Mouse (Mus musculus) forebrain, embryonic 14.5 days (tissue): ENCODE results near the gene Akna. TPM values are rescaled to one million over a fixed set of nuclear protein-coding genes. Genes with fewer than 3 reads are reported as not detected.

Source experiments
- ATAC-seq: fragments of 200-750 bp; cut with Nextera tagmentation; 2 replicates; pipeline ENCODE4 v1.8.0; 2017; ENCODE audit warnings: mild to moderate bottlenecking, moderate library complexity
- DNase-seq: peaks from one replicate; pipeline ENCODE4 v3.0.0-alpha.2; 2015; ENCODE audit warnings: low spot score
- H3K27ac ChIP-seq: fragments of 300-500 bp; sonication (generic); 2 replicates; pipeline ENCODE4 v1.5.1; 2014; ENCODE audit warnings: low read depth, mild to moderate bottlenecking, control low read depth, low read length, moderate library complexity
- H3K27me3 ChIP-seq: fragments of 300-500 bp; sonication (generic); replicated peaks from 2 replicates; pipeline ENCODE4 v1.6.1; 2014; ENCODE audit warnings: low read length, control low read depth, mixed read lengths; ENCODE audit not compliant: control insufficient read depth, insufficient read depth
- H3K36me3 ChIP-seq: fragments of 300-500 bp; sonication (generic); 2 replicates; pipeline ENCODE4 v1.6.1; 2014; ENCODE audit warnings: low read length, control low read depth; ENCODE audit not compliant: control insufficient read depth, insufficient read depth
- H3K4me1 ChIP-seq: fragments of 300-500 bp; sonication (generic); 2 replicates; pipeline ENCODE4 v1.6.1; 2014; ENCODE audit warnings: antibody characterized with exemption, low read length, control low read depth; ENCODE audit not compliant: control insufficient read depth, insufficient read depth
- H3K4me2 ChIP-seq: fragments of 300-500 bp; sonication (generic); 2 replicates; pipeline ENCODE4 v1.6.1; 2014; ENCODE audit warnings: mild to moderate bottlenecking, control low read depth, low read length
- H3K4me3 ChIP-seq: fragments of 300-500 bp; sonication (generic); 2 replicates; pipeline ENCODE4 v1.5.1; 2014; ENCODE audit warnings: low read depth, low read length, control low read depth
- H3K9ac ChIP-seq: fragments of 300-500 bp; sonication (generic); 2 replicates; pipeline ENCODE4 v1.6.1; 2014; ENCODE audit warnings: mild to moderate bottlenecking, low read length, control low read depth, moderate library complexity
- H3K9me3 ChIP-seq: fragments of 300-500 bp; sonication (generic); replicated peaks from 2 replicates; pipeline ENCODE4 v1.6.1; 2016; ENCODE audit warnings: low read length, control low read depth, mixed read lengths; ENCODE audit not compliant: control insufficient read depth
- WGBS: fragments of 180-500 bp; shearing (Covaris S2); extraction: QIAGEN DNeasy Blood & Tissue Kit; methylation state at CpG from one replicate; pipeline ENCODE4 v1.1.7; 2014; 5-methylcytosine and 5-hydroxymethylcytosine counted together
- polyA plus RNA-seq: library from polyadenylated mRNA; unstranded; fragments of >200 nt; fragmentation: Nextera tagmentation; extraction: Ambion mirVana; gene quantifications from 2 replicates; pipeline ENCODE4 v1.2.1, GENCODE M21; 2014

Gene Akna
- polyA plus RNA-seq, 1 experiment from 2014 or later = 5.7 TPM

- DNase-seq = no peak
- peaks cover 26% of the 10 kb centered on the region for H3K4me1 ChIP-seq
- no peak overlapping the region for H3K4me2 ChIP-seq
- no peaks in the 10 kb centered on the region for H3K27me3 ChIP-seq
- H3K9me3 ChIP-seq = no peaks in the 10 kb centered on the region
- H3K27ac ChIP-seq = no peak overlapping the region
- no peak overlapping the region for H3K4me3 ChIP-seq
- ATAC-seq = no peak
- H3K36me3 ChIP-seq = peaks cover 43% of the 10 kb centered on the region
- 90% methylated on average over 10 of the region's 10 CpGs for WGBS
- H3K9ac ChIP-seq = no peak overlapping the region
Observed at GRCm38 (mm10) chr4:63397981-63398537, 5.1 kb downstream of the Akna start.

- no peak overlapping the region for H3K4me3 ChIP-seq
- no peaks in the 10 kb centered on the region for H3K9me3 ChIP-seq
- no peak for DNase-seq
- H3K27me3 ChIP-seq = no peaks in the 10 kb centered on the region
- peaks cover 63% of the 10 kb centered on the region for H3K36me3 ChIP-seq
- ATAC-seq = no peak
- H3K9ac ChIP-seq = no peak overlapping the region
- no peak overlapping the region for H3K27ac ChIP-seq
- H3K4me2 ChIP-seq = no peak overlapping the region
- WGBS = 85% methylated on average over 6 of the region's 6 CpGs
- H3K4me1 ChIP-seq = peaks cover 32% of the 10 kb centered on the region
Observed at GRCm38 (mm10) chr4:63391322-63391721, 11.8 kb downstream of the Akna start.

GRCm38 (mm10) chr4:63389887-63390528 is 13.1 kb downstream of the Akna start:
- Histone ChIP-seq H3K9ac (peak overlapping the region; percentile 42; the same call in 1 of the 2 replicates), H3K27me3 (no peaks in the 10 kb centered on the region), H3K4me3 (no peak overlapping the region), H3K4me2 (peak overlapping the region; percentile 24; the same call in 1 of the 2 replicates), H3K36me3 (peaks cover 61% of the 10 kb centered on the region), H3K9me3 (no peaks in the 10 kb centered on the region), H3K4me1 (peaks cover 32% of the 10 kb centered on the region), H3K27ac (peak overlapping the region; percentile 94)
- ATAC-seq = peak; percentile 77
- 18% methylated on average over 11 of the region's 11 CpGs for WGBS
- no peak for DNase-seq

- H3K36me3 ChIP-seq = peaks cover 59% of the 10 kb centered on the region
- DNase-seq (peak; percentile 82), ATAC-seq (peak; percentile 86)
- H3K9me3 ChIP-seq = no peaks in the 10 kb centered on the region
- 4% methylated on average over 8 of the region's 8 CpGs for WGBS
- peak overlapping the region; percentile 94 for H3K27ac ChIP-seq
- H3K4me3 ChIP-seq = no peak overlapping the region
- peak overlapping the region; percentile 24; the same call in 1 of the 2 replicates for H3K4me2 ChIP-seq
- H3K27me3 ChIP-seq = no peaks in the 10 kb centered on the region
- H3K9ac ChIP-seq = peak overlapping the region; percentile 42; the same call in 1 of the 2 replicates
- H3K4me1 ChIP-seq = peaks cover 32% of the 10 kb centered on the region
Observed at GRCm38 (mm10) chr4:63389121-63389886, 13.8 kb downstream of the Akna start.

GRCm38 (mm10) chr4:63388029-63388428 is 15.1 kb downstream of the Akna start:
- peak; percentile 52 for DNase-seq
- Histone ChIP-seq H3K27ac (peak overlapping the region; percentile 94; the same call in 1 of the 2 replicates), H3K4me1 (peaks cover 32% of the 10 kb centered on the region), H3K9ac (no peak overlapping the region), H3K4me3 (no peak overlapping the region), H3K36me3 (peaks cover 60% of the 10 kb centered on the region), H3K27me3 (no peaks in the 10 kb centered on the region), H3K4me2 (no peak overlapping the region), H3K9me3 (no peaks in the 10 kb centered on the region)
- no peak for ATAC-seq
- 50% methylated on average over 6 of the region's 6 CpGs for WGBS

GRCm38 (mm10) chr4:63385784-63386183 is 17.4 kb downstream of the Akna start:
- DNase-seq (no peak), ATAC-seq (no peak)
- no peaks in the 10 kb centered on the region for H3K27me3 ChIP-seq
- H3K9ac ChIP-seq = no peak overlapping the region
- WGBS = 58% methylated on average over 11 of the region's 11 CpGs
- peaks cover 29% of the 10 kb centered on the region for H3K4me1 ChIP-seq
- H3K4me2 ChIP-seq = no peak overlapping the region
- no peaks in the 10 kb centered on the region for H3K9me3 ChIP-seq
- peaks cover 68% of the 10 kb centered on the region for H3K36me3 ChIP-seq
- H3K27ac ChIP-seq = no peak overlapping the region
- H3K4me3 ChIP-seq = no peak overlapping the region

GRCm38 (mm10) chr4:63385253-63385652 is 17.9 kb downstream of the Akna start:
- Histone ChIP-seq H3K36me3 (peaks cover 68% of the 10 kb centered on the region), H3K27me3 (no peaks in the 10 kb centered on the region), H3K9me3 (no peaks in the 10 kb centered on the region), H3K9ac (no peak overlapping the region), H3K4me3 (no peak overlapping the region), H3K27ac (no peak overlapping the region), H3K4me2 (no peak overlapping the region), H3K4me1 (peaks cover 24% of the 10 kb centered on the region)
- ATAC-seq = no peak
- 93% methylated on average over 3 of the region's 3 CpGs for WGBS
- DNase-seq = no peak

- no peaks in the 10 kb centered on the region for H3K27me3 ChIP-seq
- WGBS = 88% methylated on average over 4 of the region's 4 CpGs
- peaks cover 14% of the 10 kb centered on the region for H3K4me1 ChIP-seq
- H3K4me3 ChIP-seq = no peak overlapping the region
- DNase-seq (no peak), ATAC-seq (no peak)
- H3K36me3 ChIP-seq = peaks cover 75% of the 10 kb centered on the region
- no peak overlapping the region for H3K4me2 ChIP-seq
- H3K9me3 ChIP-seq = no peaks in the 10 kb centered on the region
- H3K9ac ChIP-seq = no peak overlapping the region
- H3K27ac ChIP-seq = no peak overlapping the region
Observed at GRCm38 (mm10) chr4:63384262-63384661, 18.9 kb downstream of the Akna start.
